Mouse (Mus musculus) ES-E14 (cell line): ENCODE results near the gene Ugt2a1. TPM values are rescaled to one million over a fixed set of nuclear protein-coding genes. Genes with fewer than 3 reads are reported as not detected.
"Not testable (repeated sequence)": the region's sequence is repeated elsewhere in the genome, so short reads cannot be mapped to it uniquely, and the experiment has no call there.

Source experiments
- DNase-seq: peaks from one replicate; pipeline ENCODE4 v3.0.0-alpha.2; 2013; ENCODE audit warnings: low read depth, low spot score
- H3K27ac ChIP-seq: 2 replicates; pipeline ENCODE4 v1.5.1; 2012; ENCODE audit warnings: low read depth, mild to moderate bottlenecking, low read length, moderate library complexity, mixed read lengths; ENCODE audit not compliant: poor library complexity, insufficient read depth, severe bottlenecking
- H3K36me3 ChIP-seq: 2 replicates; pipeline ENCODE4 v1.6.1; 2012; ENCODE audit warnings: mild to moderate bottlenecking, low read length, moderate library complexity, mixed read lengths; ENCODE audit not compliant: control insufficient read depth, poor library complexity, insufficient read depth, severe bottlenecking
- H3K4me1 ChIP-seq, 2 experiments: fragments of 150-350 bp in 1 of 2; sonication (generic) in 1 of 2; 2 replicates each; pipeline ENCODE4 v1.6.1; 2012; ENCODE audit warnings: low read length in 2 of 2, mild to moderate bottlenecking in 1 of 2, mixed read lengths in 1 of 2; ENCODE audit not compliant: control insufficient read depth in 2 of 2, insufficient read depth in 2 of 2, poor library complexity in 1 of 2
- H3K4me3 ChIP-seq, 2 experiments: fragments of 150-350 bp in 1 of 2; sonication (generic) in 1 of 2; 2 replicates each; pipeline ENCODE4 v1.5.1; 2012; ENCODE audit warnings: low read length in 2 of 2, low read depth in 1 of 2, mild to moderate bottlenecking in 1 of 2, mixed read lengths in 1 of 2; ENCODE audit not compliant: insufficient read depth in 1 of 2, poor library complexity in 1 of 2, severe bottlenecking in 1 of 2
- H3K9ac ChIP-seq: 2 replicates; pipeline ENCODE4 v1.6.1; 2012; ENCODE audit warnings: low read depth, mild to moderate bottlenecking, low read length, mixed read lengths; ENCODE audit not compliant: poor library complexity, insufficient read depth, severe bottlenecking
- H3K9me3 ChIP-seq: fragments of 150-350 bp; sonication (generic); 2 replicates; pipeline ENCODE4 v1.6.1; 2012; ENCODE audit warnings: low read depth, mild to moderate bottlenecking, low read length; ENCODE audit not compliant: control insufficient read depth, insufficient read depth
- ZC3H11A ChIP-seq: IDR thresholded peaks from 2 replicates; pipeline ENCODE4 v1.6.1; 2012; ENCODE audit warnings: low read depth, mild to moderate bottlenecking, inconsistent platforms, low read length, borderline replicate concordance
- ZNF384 ChIP-seq: IDR thresholded peaks from 2 replicates; pipeline ENCODE4 v1.6.1; 2012; ENCODE audit warnings: low read depth, low read length, inconsistent platforms
- in situ Hi-C, 2 experiments: fragments of 600-800 bp; cut with MboI; formaldehyde crosslinking; loops; one replicate each; pipeline ENCODE4 v1.15.1; 2025; ENCODE audit warnings: low sequenced_read_pairs in 2 of 2, inconsistent platforms in 1 of 2; ENCODE audit not compliant: unreplicated experiment in 2 of 2
- total RNA-seq: library from RNA; depleted of rRNA; stranded (reverse); fragments of 300-350 nt; gene quantifications from 2 replicates; pipeline ENCODE4 v1.2.3, GENCODE M21; 2012; rRNA removed

Gene Ugt2a1
- total RNA-seq, 1 experiment: not detected

DNA sequence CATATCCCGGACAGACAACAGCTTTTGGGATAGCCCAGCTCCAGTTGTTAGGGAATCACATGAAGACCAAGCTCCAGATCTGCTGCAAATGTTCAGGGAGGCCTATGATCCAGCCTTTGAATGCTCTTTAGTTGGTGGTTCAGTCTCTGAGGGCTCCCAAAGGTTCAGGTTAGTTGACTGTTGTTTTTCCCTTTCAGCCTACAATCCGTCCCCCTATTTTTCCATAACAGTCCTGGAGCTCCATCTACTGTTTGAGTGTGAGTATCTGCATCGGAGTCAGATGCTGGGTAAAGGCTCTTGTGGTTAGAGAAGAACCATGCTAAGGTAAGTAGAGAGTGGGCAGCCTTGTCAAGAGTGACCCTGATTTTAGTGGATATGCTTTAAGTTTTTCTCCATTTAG, 54.4 kb downstream of the Ugt2a1 start:
- no peak overlapping the region for H3K9ac ChIP-seq
- no peaks in the 10 kb centered on the region for H3K9me3 ChIP-seq
- no peak for TF ChIP-seq ZNF384
- 0 out of 2 replicates have a peak, but pooled peaks have one; percentile 26 for TF ChIP-seq ZC3H11A
- no peak for DNase-seq
- no peaks in the 10 kb centered on the region for H3K4me1 ChIP-seq
- in situ Hi-C loops: no loop called here
- H3K4me3 ChIP-seq: no peak overlapping the region
- H3K27ac ChIP-seq: no peak overlapping the region
- no peaks in the 10 kb centered on the region for H3K36me3 ChIP-seq

DNA sequence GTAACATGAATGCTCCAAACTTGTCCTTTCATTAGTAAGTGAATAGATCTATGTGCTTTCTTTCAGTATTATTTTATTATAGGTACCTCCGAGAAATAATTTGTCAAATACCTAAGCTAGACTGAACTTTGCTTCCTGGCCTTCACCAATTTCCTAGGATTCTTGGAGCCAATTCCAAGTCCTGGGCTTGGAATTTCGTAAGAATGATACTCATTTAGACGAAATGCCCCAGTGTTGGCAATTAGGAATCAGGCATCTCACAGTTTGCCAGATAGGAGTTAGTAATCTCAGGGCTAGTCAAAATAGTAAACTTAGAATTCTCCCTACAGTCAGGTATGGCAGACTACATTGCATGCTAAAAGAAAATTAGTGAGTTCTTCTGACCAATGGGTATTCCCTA, 65.0 kb downstream of the Ugt2a1 start:
- no peak for TF ChIP-seq ZC3H11A
- H3K27ac ChIP-seq: no peak overlapping the region
- DNase-seq: no peak
- H3K4me1 ChIP-seq: no peaks in the 10 kb centered on the region
- no peaks in the 10 kb centered on the region for H3K36me3 ChIP-seq
- no peaks in the 10 kb centered on the region for H3K9me3 ChIP-seq
- no peak overlapping the region for H3K9ac ChIP-seq
- no peak overlapping the region for H3K4me3 ChIP-seq
- in situ Hi-C loops: no loop called here

DNA sequence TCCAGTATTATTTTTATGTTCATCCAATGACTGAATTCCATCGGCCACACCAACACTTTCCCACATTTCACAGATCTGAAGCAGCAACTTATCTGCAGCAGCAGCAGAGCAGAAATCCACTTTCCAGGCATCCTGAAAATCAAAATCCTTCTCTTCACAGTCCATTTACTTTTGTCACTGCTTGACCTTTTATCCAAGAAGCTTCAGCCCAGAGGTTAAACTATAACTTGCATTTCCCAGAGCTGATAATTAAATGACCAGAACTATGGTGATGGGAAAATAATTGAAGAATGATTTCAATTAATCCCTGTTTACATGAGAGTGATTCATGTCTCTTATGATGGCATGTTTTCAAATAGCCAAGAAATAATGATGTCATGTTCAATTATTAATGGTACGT, 66.6 kb downstream of the Ugt2a1 start, which contains the start of gene Ugt2b38:
Gene Ugt2b38 (minus strand): TSS at position 163 of the 400 bp plus-strand sequence.
- H3K9ac ChIP-seq, DNase-seq, H3K27ac ChIP-seq, H3K4me3 ChIP-seq, in situ Hi-C loops, H3K4me1 ChIP-seq, H3K9me3 ChIP-seq, H3K36me3 ChIP-seq: not testable (repeated sequence)

Other genes with a start within 250 kb of the Ugt2a1 start
- not detected in 2 replicates for gene Ugt2b37, start 236.1 kb downstream of the Ugt2a1 start, total RNA-seq
- not detected in 2 replicates for gene Ugt2a3, start 153.7 kb downstream of the Ugt2a1 start, total RNA-seq
- not detected in 2 replicates for gene Ugt2b38, start 66.7 kb downstream of the Ugt2a1 start, total RNA-seq
- not detected in 2 replicates for gene Ugt2a2, start 8.6 kb downstream of the Ugt2a1 start, total RNA-seq
- gene Gm43638, start 4.1 kb downstream of the Ugt2a1 start, total RNA-seq: not detected in 2 replicates
- not detected in 2 replicates for gene Sult1b1, start 47.3 kb upstream of the Ugt2a1 start, total RNA-seq
- not detected in 2 replicates for gene Sult1d1, start 78.2 kb upstream of the Ugt2a1 start, total RNA-seq
- gene Sult1e1, start 100.7 kb upstream of the Ugt2a1 start, total RNA-seq: 0.18 TPM in 1 of 2 replicates, not detected in the other
- not detected in 2 replicates for gene Csn1s1, start 175.3 kb upstream of the Ugt2a1 start, total RNA-seq
- not detected in 2 replicates for gene Csn2, start 208.8 kb upstream of the Ugt2a1 start, total RNA-seq